Mouse (Mus musculus) embryonic facial prominence, embryonic 14.5 days (tissue): ENCODE measurements around the gene Olfr91. TPM values are rescaled to one million over a fixed set of nuclear protein-coding genes. Genes with fewer than 3 reads are reported as not detected.

Experiments used
- ATAC-seq: fragments of 200-750 bp; cut with Nextera tagmentation; 2 replicates; pipeline ENCODE4 v1.8.0; 2017; ENCODE audit warnings: low read depth, moderate number of reproducible peaks, moderate TSS enrichment
- DNase-seq: peaks from one replicate; pipeline ENCODE4 v3.0.0-alpha.2; 2015; ENCODE audit warnings: low spot score
- H3K27ac ChIP-seq: fragments of 300-500 bp; sonication (generic); replicated peaks from 2 replicates; pipeline ENCODE4 v1.5.1; 2014; ENCODE audit warnings: low read depth, mild to moderate bottlenecking, low read length, moderate library complexity
- H3K27me3 ChIP-seq: fragments of 300-500 bp; sonication (generic); replicated peaks from 2 replicates; pipeline ENCODE4 v1.6.1; 2014; ENCODE audit warnings: low read length; ENCODE audit not compliant: control insufficient read depth, insufficient read depth
- H3K36me3 ChIP-seq: fragments of 300-500 bp; sonication (generic); 2 replicates; pipeline ENCODE4 v1.6.1; 2014; ENCODE audit warnings: low read length, mixed read lengths; ENCODE audit not compliant: control insufficient read depth, insufficient read depth
- H3K4me1 ChIP-seq: fragments of 300-500 bp; sonication (generic); 2 replicates; pipeline ENCODE4 v1.6.1; 2014; ENCODE audit warnings: antibody characterized with exemption, low read length; ENCODE audit not compliant: control insufficient read depth, insufficient read depth
- H3K4me2 ChIP-seq: fragments of 300-500 bp; sonication (generic); 2 replicates; pipeline ENCODE4 v1.6.1; 2014; ENCODE audit warnings: low read depth, mild to moderate bottlenecking, low read length, moderate library complexity, mixed read lengths
- H3K4me3 ChIP-seq: fragments of 300-500 bp; sonication (generic); 2 replicates; pipeline ENCODE4 v1.5.1; 2014; ENCODE audit warnings: low read depth, mild to moderate bottlenecking, low read length
- H3K9ac ChIP-seq: fragments of 300-500 bp; sonication (generic); 2 replicates; pipeline ENCODE4 v1.6.1; 2014; ENCODE audit warnings: low read depth, mild to moderate bottlenecking, low read length, moderate library complexity, mixed read lengths
- H3K9me3 ChIP-seq: fragments of 300-500 bp; sonication (generic); 2 replicates; pipeline ENCODE4 v1.6.1; 2016; ENCODE audit warnings: low read length; ENCODE audit not compliant: control insufficient read depth
- WGBS: fragments of 180-500 bp; shearing (Covaris S2); extraction: QIAGEN DNeasy Blood & Tissue Kit; methylation state at CpG from one replicate; pipeline ENCODE4 v1.1.7; 2014; 5-methylcytosine and 5-hydroxymethylcytosine counted together
- polyA plus RNA-seq: library from polyadenylated mRNA; unstranded; fragments of >200 nt; fragmentation: Nextera tagmentation; extraction: Ambion mirVana; gene quantifications from 2 replicates; pipeline ENCODE4 v1.2.1, GENCODE M21; 2014

Olfr91 gene
- polyA plus RNA-seq, 1 experiment from 2014 or later, result 0.04 TPM

DNA sequence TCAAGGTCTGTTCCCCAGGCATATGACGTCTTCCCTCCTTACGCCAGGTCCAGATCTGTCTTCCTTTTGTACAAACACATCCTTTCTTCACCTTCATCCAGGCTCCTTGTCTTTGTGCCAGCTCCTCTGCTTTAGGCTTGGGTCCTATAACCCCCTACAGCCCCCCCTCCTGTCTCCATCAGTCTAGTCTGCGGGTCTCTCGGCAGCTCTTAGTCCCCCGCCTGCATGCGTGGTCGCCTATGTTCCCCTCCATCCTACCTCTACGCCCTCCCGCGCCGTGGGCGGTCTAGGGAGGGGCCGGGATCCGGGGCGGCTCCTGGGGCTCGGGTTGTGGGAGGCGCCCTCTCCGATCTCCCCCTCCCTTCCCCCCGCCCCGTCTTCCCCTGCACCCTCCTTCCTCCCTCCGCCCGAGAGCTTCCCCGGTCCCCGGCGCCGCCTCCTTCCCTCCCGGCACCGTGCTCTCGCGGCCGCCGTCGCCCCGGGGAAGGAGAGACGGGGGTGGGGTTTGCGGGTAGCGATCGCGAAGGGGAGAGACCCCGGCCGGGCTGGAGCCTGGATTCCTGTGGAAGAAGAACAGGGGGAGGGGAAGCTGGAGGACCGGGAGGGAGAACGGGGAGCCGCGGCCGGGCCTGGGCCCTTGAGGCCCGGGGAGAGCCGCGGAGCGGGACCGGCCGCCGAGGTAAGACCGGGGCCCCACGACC is 52.3 kb downstream of the Olfr91 start, which contains the start of gene Gabbr1:
Gene Gabbr1, plus strand, starts transcription at position 356 of the 701 bp plus-strand sequence.
- ATAC-seq (peak; percentile 87), DNase-seq (peak; percentile 94)
- Histone ChIP-seq H3K4me3 (peak within 1 kb of the TSS; percentile 72), H3K27me3 (no peaks in the 10 kb centered on the region; the same call in 1 of the 2 replicates), H3K4me1 (peaks cover 21% of the 10 kb centered on the region), H3K4me2 (peak within 1 kb of the TSS; percentile 88), H3K27ac (peak within 1 kb of the TSS; percentile 86), H3K9ac (peak within 1 kb of the TSS; percentile 90), H3K36me3 (no peaks in the 10 kb centered on the region), H3K9me3 (no peaks in the 10 kb centered on the region)
- WGBS, result under 1% methylated on average over 36 of the region's 55 CpGs

DNA sequence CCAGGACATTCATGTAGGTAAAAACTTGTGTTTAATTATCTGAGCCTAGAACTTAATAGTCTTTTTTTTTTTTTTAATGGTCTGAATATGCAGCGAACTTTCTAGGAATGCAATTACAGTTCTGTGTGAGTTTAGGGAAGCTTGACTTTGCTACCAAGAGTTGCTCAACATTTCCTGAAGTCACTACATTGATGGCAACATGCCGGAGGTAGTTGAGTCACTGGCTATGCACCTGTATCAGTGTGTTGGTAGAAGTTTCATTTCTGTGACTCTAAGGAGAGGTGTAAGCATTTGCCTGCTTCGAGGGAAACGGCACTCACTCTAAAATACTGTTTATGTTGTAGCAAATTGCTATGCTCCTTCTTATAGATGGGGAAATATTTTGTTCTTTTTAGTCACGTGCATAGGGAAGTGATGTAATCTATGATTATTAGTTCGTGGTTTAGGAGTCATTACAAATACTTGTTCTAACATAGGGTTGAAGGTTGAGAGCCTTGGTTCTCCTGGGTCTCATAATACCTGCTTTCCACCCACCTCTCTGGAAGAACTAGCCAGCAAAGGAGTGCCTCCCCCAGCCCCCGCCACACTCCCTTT is 53.3 kb downstream of the Olfr91 start:
- no peaks in the 10 kb centered on the region for H3K36me3 ChIP-seq
- H3K4me3 ChIP-seq, result peak overlapping the region; percentile 72
- no peak overlapping the region for H3K27ac ChIP-seq
- 60% methylated on average over 7 of the region's 7 CpGs for WGBS
- H3K4me2 ChIP-seq, result peak overlapping the region; percentile 88
- peaks cover 18% of the 10 kb centered on the region for H3K4me1 ChIP-seq
- H3K27me3 ChIP-seq, result no peaks in the 10 kb centered on the region; the same call in 1 of the 2 replicates
- DNase-seq, result no peak
- ATAC-seq, result no peak
- peak overlapping the region; percentile 90; the same call in 1 of the 2 replicates for H3K9ac ChIP-seq
- H3K9me3 ChIP-seq, result no peaks in the 10 kb centered on the region

Other genes with a start within 250 kb of the Olfr91 start
- gene Trim15, start 231.1 kb downstream of the Olfr91 start, polyA plus RNA-seq, result 0.10 and 0.15 TPM in 2 replicates
- 3.6 and 3.7 TPM in 2 replicates for gene Trim10, start 228.7 kb downstream of the Olfr91 start, polyA plus RNA-seq
- gene Trim40, start 208.2 kb downstream of the Olfr91 start, polyA plus RNA-seq, result not detected in 2 replicates
- gene Trim31, start 200.2 kb downstream of the Olfr91 start, polyA plus RNA-seq, result not detected in 2 replicates
- 1.2 and 2.7 TPM in 2 replicates for gene Rnf39, start 155.4 kb downstream of the Olfr91 start, polyA plus RNA-seq
- 125 and 130 TPM in 2 replicates for gene Ppp1r11, start 146.5 kb downstream of the Olfr91 start, polyA plus RNA-seq
- 89.6 and 94.7 TPM in 2 replicates for gene Znrd1, start 139.7 kb downstream of the Olfr91 start, polyA plus RNA-seq
- gene Znrd1as, start 139.7 kb downstream of the Olfr91 start, polyA plus RNA-seq, result 5.9 and 6.1 TPM in 2 replicates
- not detected in 2 replicates for gene 2410137M14Rik, start 117.0 kb downstream of the Olfr91 start, polyA plus RNA-seq
- gene H2-M5, start 108.7 kb downstream of the Olfr91 start, polyA plus RNA-seq, result 0.21 and 0.22 TPM in 2 replicates
- gene Zfp57, start 97.1 kb downstream of the Olfr91 start, polyA plus RNA-seq, result 45.5 and 64.8 TPM in 2 replicates
- gene Mog, start 74.9 kb downstream of the Olfr91 start, polyA plus RNA-seq, result 0.12 and 0.22 TPM in 2 replicates
- 8.4 and 10.2 TPM in 2 replicates for gene Gabbr1, start 52.3 kb downstream of the Olfr91 start, polyA plus RNA-seq
- 0.12 TPM in 1 of 2 replicates, not detected in the other for gene Olfr90, start 9.8 kb downstream of the Olfr91 start, polyA plus RNA-seq
- gene Olfr92, start 21.8 kb upstream of the Olfr91 start, polyA plus RNA-seq, result not detected in 2 replicates
- not detected in 2 replicates for gene Olfr93, start 63.2 kb upstream of the Olfr91 start, polyA plus RNA-seq
- gene Ubd, start 95.6 kb upstream of the Olfr91 start, polyA plus RNA-seq, result 0.22 TPM in 1 of 2 replicates, not detected in the other
- 0.10 and 0.21 TPM in 2 replicates for gene Olfr94, start 102.7 kb upstream of the Olfr91 start, polyA plus RNA-seq
- gene Olfr95, start 114.8 kb upstream of the Olfr91 start, polyA plus RNA-seq, result not detected in 2 replicates
- gene Olfr96, start 121.9 kb upstream of the Olfr91 start, polyA plus RNA-seq, result 0.29 TPM in 1 of 2 replicates, not detected in the other
- gene Olfr97, start 139.1 kb upstream of the Olfr91 start, polyA plus RNA-seq, result not detected in 2 replicates
- not detected in 2 replicates for gene Olfr98, start 165.5 kb upstream of the Olfr91 start, polyA plus RNA-seq
- 1.5 and 2.1 TPM in 2 replicates for gene H2-M3, start 171.9 kb upstream of the Olfr91 start, polyA plus RNA-seq
- gene Olfr99, start 185.2 kb upstream of the Olfr91 start, polyA plus RNA-seq, result 0.25 TPM in 1 of 2 replicates, not detected in the other
- gene Olfr101, start 206.0 kb upstream of the Olfr91 start, polyA plus RNA-seq, result not detected in 2 replicates
- not detected in 2 replicates for gene Olfr102, start 218.8 kb upstream of the Olfr91 start, polyA plus RNA-seq
- gene Olfr103, start 241.4 kb upstream of the Olfr91 start, polyA plus RNA-seq, result 0.18 TPM in 1 of 2 replicates, not detected in the other